Mouse (Mus musculus) MEL (cell line): ENCODE data around the gene Lrrc4c. TPM values are rescaled to one million over a fixed set of nuclear protein-coding genes. Genes with fewer than 3 reads are reported as not detected.

Experiments
- DNase-seq: peaks from one replicate; pipeline ENCODE4 v3.0.0; 2011; ENCODE audit warnings: low read depth, low spot score
- H3K27ac ChIP-seq: 2 replicates; pipeline ENCODE4 v1.5.1; 2012; ENCODE audit warnings: low read depth, mild to moderate bottlenecking, control low read depth, low read length, moderate library complexity; ENCODE audit not compliant: control insufficient read depth
- H3K27me3 ChIP-seq, 2 experiments: fragments of 150-350 bp in 1 of 2; sonication (generic) in 1 of 2; 2 replicates each; pipeline ENCODE4 v1.6.1; 2012; ENCODE audit warnings: low read length in 2 of 2, mild to moderate bottlenecking in 2 of 2, improper control_type of control experiment in 1 of 2, moderate library complexity in 1 of 2; ENCODE audit not compliant: insufficient read depth in 2 of 2, control insufficient read depth in 1 of 2
- H3K36me3 ChIP-seq, 2 experiments: 2 replicates each; pipeline ENCODE4 v1.6.1; 2012 to 2014; ENCODE audit warnings: low read length in 2 of 2, improper control_type of control experiment in 1 of 2, inconsistent platforms in 1 of 2, mild to moderate bottlenecking in 1 of 2; ENCODE audit not compliant: insufficient read depth in 2 of 2, control insufficient read depth in 1 of 2
- H3K4me1 ChIP-seq, 2 experiments: fragments of 150-350 bp in 1 of 2; sonication (generic) in 1 of 2; 2 replicates each; pipeline ENCODE4 v1.6.1; 2012; ENCODE audit warnings: low read length in 2 of 2, improper control_type of control experiment in 1 of 2, mild to moderate bottlenecking in 1 of 2; ENCODE audit not compliant: insufficient read depth in 2 of 2, control insufficient read depth in 1 of 2
- H3K4me3 ChIP-seq, 2 experiments: fragments of 150-350 bp in 1 of 2; sonication (generic) in 1 of 2; 2 replicates each; pipeline ENCODE4 v1.5.1; 2012; ENCODE audit warnings: low read depth in 2 of 2, low read length in 2 of 2, mild to moderate bottlenecking in 2 of 2, moderate library complexity in 2 of 2, control low read depth in 1 of 2, improper control_type of control experiment in 1 of 2; ENCODE audit not compliant: control insufficient read depth in 1 of 2, insufficient read depth in 1 of 2
- H3K79me2 ChIP-seq: 2 replicates; pipeline ENCODE4 v1.6.1; 2012; ENCODE audit warnings: mild to moderate bottlenecking, low read length, moderate library complexity; ENCODE audit not compliant: control insufficient read depth, poor library complexity, insufficient read depth
- H3K9ac ChIP-seq: 2 replicates; pipeline ENCODE4 v1.6.1; 2012; ENCODE audit warnings: low read depth, mild to moderate bottlenecking, control low read depth, low read length, moderate library complexity; ENCODE audit not compliant: control insufficient read depth, poor library complexity, severe bottlenecking
- H3K9me3 ChIP-seq: fragments of 150-350 bp; sonication (generic); replicated peaks from 2 replicates; pipeline ENCODE4 v1.6.1; 2012; ENCODE audit warnings: mild to moderate bottlenecking, low read length, improper control_type of control experiment, moderate library complexity; ENCODE audit not compliant: insufficient read depth
- BHLHE40 ChIP-seq: IDR thresholded peaks from 2 replicates; pipeline ENCODE4 v1.6.1; 2012; ENCODE audit warnings: low read depth, mild to moderate bottlenecking, inconsistent platforms, low read length, improper control_type of control experiment, borderline replicate concordance
- CTCF ChIP-seq, 3 experiments: IDR thresholded peaks in 2 of 3; conservative IDR thresholded peaks in 1 of 3; 2 replicates each; pipeline ENCODE4 v1.5.1; 2011 to 2012; ENCODE audit warnings: low read length in 3 of 3, low read depth in 2 of 3, mild to moderate bottlenecking in 2 of 3, improper control_type of control experiment in 1 of 3, inconsistent platforms in 1 of 3, mixed read lengths in 1 of 3, moderate library complexity in 1 of 3; ENCODE audit not compliant: control insufficient read depth in 1 of 3, insufficient read depth in 1 of 3, poor library complexity in 1 of 3, severe bottlenecking in 1 of 3
- E2F4 ChIP-seq: IDR thresholded peaks from 2 replicates; pipeline ENCODE4 v1.6.1; 2011; ENCODE audit warnings: low read depth, low read length, improper control_type of control experiment, borderline replicate concordance
- ELF1 ChIP-seq: IDR thresholded peaks from 2 replicates; pipeline ENCODE4 v1.6.1; 2014; ENCODE audit warnings: low read depth, mild to moderate bottlenecking, inconsistent platforms, low read length, improper control_type of control experiment, moderate library complexity
- ETS1 ChIP-seq: IDR thresholded peaks from 2 replicates; pipeline ENCODE4 v1.6.1; 2012; ENCODE audit warnings: low read depth, mild to moderate bottlenecking, inconsistent platforms, low read length, improper control_type of control experiment, moderate library complexity
- GABPA ChIP-seq: IDR thresholded peaks from 2 replicates; pipeline ENCODE4 v1.6.1; 2012; ENCODE audit warnings: low read depth, mild to moderate bottlenecking, inconsistent platforms, low read length, improper control_type of control experiment, moderate library complexity
- GATA1 ChIP-seq: IDR thresholded peaks from 2 replicates; pipeline ENCODE4 v1.6.1; 2011; ENCODE audit warnings: low read depth, low read length, improper control_type of control experiment
- HCFC1 ChIP-seq: IDR thresholded peaks from 2 replicates; pipeline ENCODE4 v1.6.1; 2012; ENCODE audit warnings: low read depth, mild to moderate bottlenecking, inconsistent platforms, low read length, improper control_type of control experiment, moderate library complexity
- KAT2A ChIP-seq: conservative IDR thresholded peaks from 2 replicates; pipeline ENCODE4 v1.6.1; 2012; ENCODE audit warnings: low read depth, low read length, improper control_type of control experiment, inconsistent platforms
- MAFK ChIP-seq: IDR thresholded peaks from 2 replicates; pipeline ENCODE4 v1.6.1; 2011; ENCODE audit warnings: low read depth, mild to moderate bottlenecking, low read length, improper control_type of control experiment, borderline replicate concordance
- MAX ChIP-seq: IDR thresholded peaks from 2 replicates; pipeline ENCODE4 v1.6.1; 2011; ENCODE audit warnings: low read length, improper control_type of control experiment
- MAZ ChIP-seq: IDR thresholded peaks from 2 replicates; pipeline ENCODE4 v1.6.1; 2012; ENCODE audit warnings: low read depth, mild to moderate bottlenecking, inconsistent platforms, low read length, improper control_type of control experiment
- MEF2A ChIP-seq: IDR thresholded peaks from 2 replicates; pipeline ENCODE4 v1.6.1; 2014; ENCODE audit warnings: low read depth, mild to moderate bottlenecking, inconsistent platforms, low read length, improper control_type of control experiment; ENCODE audit not compliant: poor library complexity, insufficient replicate concordance, severe bottlenecking; ENCODE audit errors: extremely low read depth
- MXI1 ChIP-seq: IDR thresholded peaks from 2 replicates; pipeline ENCODE4 v1.6.1; 2011; ENCODE audit warnings: mild to moderate bottlenecking, low read depth, low read length, improper control_type of control experiment
- MYB ChIP-seq: IDR thresholded peaks from 2 replicates; pipeline ENCODE4 v1.6.1; 2011; ENCODE audit warnings: mild to moderate bottlenecking, low read depth, low read length, improper control_type of control experiment
- MYC ChIP-seq: IDR thresholded peaks from 2 replicates; pipeline ENCODE4 v1.6.1; 2011; ENCODE audit warnings: low read depth, mild to moderate bottlenecking, low read length, improper control_type of control experiment, moderate library complexity
- NELFE ChIP-seq: IDR thresholded peaks from 2 replicates; pipeline ENCODE4 v1.6.1; 2011; ENCODE audit warnings: low read depth, low read length, improper control_type of control experiment
- POLR2AphosphoS2 ChIP-seq: IDR thresholded peaks from 2 replicates; pipeline ENCODE4 v1.6.1; 2011; ENCODE audit warnings: low read length, improper control_type of control experiment
- POLR2AphosphoS5 ChIP-seq: IDR thresholded peaks from 2 replicates; pipeline ENCODE4 v1.6.1; 2012; ENCODE audit warnings: low read depth, borderline replicate concordance, mild to moderate bottlenecking, inconsistent platforms, low read length, moderate library complexity, mixed read lengths
- SMC3 ChIP-seq: IDR thresholded peaks from 2 replicates; pipeline ENCODE4 v1.6.1; 2011; ENCODE audit warnings: low read depth, low read length, improper control_type of control experiment
- TAL1 ChIP-seq: IDR thresholded peaks from 2 replicates; pipeline ENCODE4 v1.6.1; 2012; ENCODE audit warnings: mild to moderate bottlenecking, inconsistent platforms, low read length, moderate library complexity, mixed read lengths
- TBP ChIP-seq: IDR thresholded peaks from 2 replicates; pipeline ENCODE4 v1.8.0; 2011; ENCODE audit warnings: low read depth, low read length, improper control_type of control experiment
- TCF12 ChIP-seq: IDR thresholded peaks from 2 replicates; pipeline ENCODE4 v1.6.1; 2014; ENCODE audit warnings: low read depth, mild to moderate bottlenecking, inconsistent platforms, low read length, improper control_type of control experiment, moderate library complexity
- ZC3H11A ChIP-seq: IDR thresholded peaks from 2 replicates; pipeline ENCODE4 v1.6.1; 2012; ENCODE audit warnings: low read depth, mild to moderate bottlenecking, inconsistent platforms, low read length, improper control_type of control experiment
- ZKSCAN1 ChIP-seq: IDR thresholded peaks from 2 replicates; pipeline ENCODE4 v1.6.1; 2012; ENCODE audit warnings: low read depth, mild to moderate bottlenecking, inconsistent platforms, low read length, improper control_type of control experiment, moderate library complexity
- ZMIZ1 ChIP-seq: IDR thresholded peaks from 2 replicates; pipeline ENCODE4 v1.6.1; 2012; ENCODE audit warnings: low read depth, mild to moderate bottlenecking, inconsistent platforms, low read length, improper control_type of control experiment, moderate library complexity
- ZNF384 ChIP-seq: IDR thresholded peaks from 2 replicates; pipeline ENCODE4 v1.6.1; 2012; ENCODE audit warnings: low read depth, mild to moderate bottlenecking, inconsistent platforms, low read length, improper control_type of control experiment
- polyA plus RNA-seq, 2 experiments: library from polyadenylated mRNA; stranded (reverse) in 1 of 2; unstranded in 1 of 2; fragments of >175 nt in 1 of 2; fragments of >200 nt in 1 of 2; gene quantifications; 2 replicates each; pipeline versions ENCODE4 v1.2.1 to v1.2.4; 2012; ENCODE audit warnings: low replicate concordance in 2 of 2, low read depth in 1 of 2; ENCODE audit not compliant: insufficient read length in 2 of 2, insufficient read depth in 1 of 2, missing spikeins in 1 of 2
- total RNA-seq: library from RNA; depleted of rRNA; stranded (reverse); fragments of 300-350 nt; gene quantifications from 2 replicates; pipeline ENCODE4 v1.2.3, GENCODE M21; 2012

Lrrc4c gene
- total and polyA plus RNA-seq, 3 experiments, result not detected

DNA sequence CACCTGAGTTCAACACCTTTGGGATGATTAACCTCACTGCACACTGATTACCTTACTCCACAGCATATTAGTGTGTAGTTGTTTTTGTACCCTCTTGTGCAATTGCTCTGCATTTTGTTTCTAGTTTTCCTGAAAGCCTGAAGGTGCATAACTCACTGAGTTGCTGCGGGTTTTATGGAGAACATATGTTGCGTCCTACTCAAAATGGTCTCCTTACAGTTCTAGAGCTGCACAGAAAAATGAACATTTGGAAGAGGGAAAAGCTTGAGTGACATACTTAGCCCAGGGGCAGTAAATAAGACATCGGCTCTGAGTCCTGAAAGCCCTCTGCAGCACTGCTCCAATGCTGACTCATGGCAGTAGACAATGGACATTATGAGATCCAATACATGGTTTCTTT is 727.7 kb downstream of the Lrrc4c start:
- H3K36me3 ChIP-seq, result no peaks in the 10 kb centered on the region
- TF ChIP-seq MXI1 (no peak), BHLHE40 (no peak), MEF2A (no peak), ETS1 (no peak), POLR2AphosphoS2 (no peak), MAFK (no peak), KAT2A (no peak), NELFE (no peak), GABPA (no peak), POLR2AphosphoS5 (no peak), TCF12 (no peak), ELF1 (no peak), MYC (no peak), ZMIZ1 (no peak), ZC3H11A (no peak)
- no peak overlapping the region for H3K4me3 ChIP-seq
- no peaks in the 10 kb centered on the region for H3K79me2 ChIP-seq
- no peak overlapping the region for H3K9ac ChIP-seq
- DNase-seq, result no peak
- H3K27ac ChIP-seq, result no peak overlapping the region
- no peaks in the 10 kb centered on the region for H3K9me3 ChIP-seq
- no peaks in the 10 kb centered on the region for H3K27me3 ChIP-seq
- H3K4me1 ChIP-seq, result no peaks in the 10 kb centered on the region

DNA sequence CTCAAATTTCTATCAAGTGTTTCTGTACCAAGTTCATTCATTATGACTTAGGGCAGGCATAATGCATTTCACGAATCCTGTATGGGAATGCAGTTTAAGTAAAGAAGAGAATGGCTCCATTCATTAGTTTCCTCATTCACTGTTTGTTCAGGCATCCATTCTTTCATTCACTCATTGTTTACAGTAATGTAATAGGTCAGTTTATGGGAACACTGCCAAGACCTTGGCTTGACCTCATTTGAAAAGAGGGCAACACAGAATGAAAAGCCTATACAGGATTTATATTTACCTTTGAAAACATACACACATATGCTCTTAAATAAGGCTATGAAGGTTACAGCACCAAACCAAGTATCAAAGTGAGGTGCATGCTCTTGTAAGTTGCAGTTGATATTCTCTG is 762.2 kb downstream of the Lrrc4c start:
- Histone ChIP-seq H3K36me3 (no peaks in the 10 kb centered on the region), H3K4me1 (no peaks in the 10 kb centered on the region), H3K27me3 (no peaks in the 10 kb centered on the region), H3K4me3 (no peak overlapping the region), H3K9ac (no peak overlapping the region), H3K79me2 (no peaks in the 10 kb centered on the region), H3K27ac (no peak overlapping the region), H3K9me3 (no peaks in the 10 kb centered on the region)
- no peak for TF ChIP-seq ZNF384
- TF ChIP-seq MYC, result no peak
- no peak for TF ChIP-seq KAT2A
- no peak for TF ChIP-seq ZKSCAN1
- TF ChIP-seq MAX, result no peak
- TF ChIP-seq GATA1, result no peak
- TF ChIP-seq SMC3, result no peak
- no peak for TF ChIP-seq POLR2AphosphoS5
- TF ChIP-seq HCFC1, result no peak
- no peak for TF ChIP-seq CTCF (IDR thresholded peaks at IDR 0.05 in 2 of 3, conservative IDR thresholded peaks at IDR 0.05 in 1 of 3; ENCODE audit: control insufficient read depth in 1 of 3, insufficient read depth in 1 of 3, low read depth in 2 of 3, low read length in 3 of 3, poor library complexity in 1 of 3, severe bottlenecking in 1 of 3)
- no peak for TF ChIP-seq TCF12
- TF ChIP-seq MAZ, result no peak
- no peak for TF ChIP-seq MEF2A
- TF ChIP-seq GABPA, result no peak
- TF ChIP-seq MAFK, result no peak
- no peak for TF ChIP-seq TAL1
- no peak for TF ChIP-seq TBP
- no peak for TF ChIP-seq E2F4
- TF ChIP-seq NELFE, result no peak
- TF ChIP-seq MYB, result no peak
- DNase-seq, result no peak
